Mouse (Mus musculus): ENCODE data around the gene Mrpl10. TPM values are rescaled to one million over a fixed set of nuclear protein-coding genes. Genes with fewer than 3 reads are reported as not detected.
A peak's percentile ranks its signal among the peaks of the same experiment; 100 is the strongest.

Gene Mrpl10
- polyA plus RNA-seq, 1 experiment from 2014 or later: 59.0 TPM

DNA sequence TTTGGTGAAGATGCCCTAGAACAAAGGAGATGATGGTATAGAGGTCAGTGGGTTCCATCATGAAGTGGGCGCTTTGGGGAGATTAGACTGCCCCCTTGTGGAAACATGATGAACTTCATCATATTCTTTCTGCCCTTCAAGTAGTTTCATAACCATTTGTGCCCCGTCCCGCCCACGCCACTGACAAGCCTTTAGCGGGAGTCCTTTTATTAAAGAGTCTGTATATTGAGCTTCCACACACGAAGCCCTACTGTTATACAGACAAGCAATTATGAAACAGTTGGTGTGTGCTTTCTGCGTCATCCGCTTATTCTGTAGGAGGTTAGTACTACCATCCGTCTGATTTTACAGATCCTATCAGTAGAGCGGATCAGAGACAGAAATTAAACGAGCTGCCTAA, 41.6 kb downstream of the Mrpl10 start:
- ATAC-seq (ENCODE audit: low read depth): no peak
- WGBS: 41% methylated on average over 11 of the region's 11 CpGs
- no peak overlapping the region for H3K4me2 ChIP-seq
- H3K27ac ChIP-seq (replicated peaks): no peak overlapping the region
- H3K4me3 ChIP-seq: no peak overlapping the region
- H3K4me1 ChIP-seq (replicated peaks): peaks cover 12% of the 10 kb centered on the region; the same call in 1 of the 2 replicates
- H3K9me3 ChIP-seq: no peaks in the 10 kb centered on the region
- H3K9ac ChIP-seq: no peak overlapping the region
- H3K27me3 ChIP-seq: no peaks in the 10 kb centered on the region; the same call in 1 of the 2 replicates
- H3K36me3 ChIP-seq: no peaks in the 10 kb centered on the region

DNA sequence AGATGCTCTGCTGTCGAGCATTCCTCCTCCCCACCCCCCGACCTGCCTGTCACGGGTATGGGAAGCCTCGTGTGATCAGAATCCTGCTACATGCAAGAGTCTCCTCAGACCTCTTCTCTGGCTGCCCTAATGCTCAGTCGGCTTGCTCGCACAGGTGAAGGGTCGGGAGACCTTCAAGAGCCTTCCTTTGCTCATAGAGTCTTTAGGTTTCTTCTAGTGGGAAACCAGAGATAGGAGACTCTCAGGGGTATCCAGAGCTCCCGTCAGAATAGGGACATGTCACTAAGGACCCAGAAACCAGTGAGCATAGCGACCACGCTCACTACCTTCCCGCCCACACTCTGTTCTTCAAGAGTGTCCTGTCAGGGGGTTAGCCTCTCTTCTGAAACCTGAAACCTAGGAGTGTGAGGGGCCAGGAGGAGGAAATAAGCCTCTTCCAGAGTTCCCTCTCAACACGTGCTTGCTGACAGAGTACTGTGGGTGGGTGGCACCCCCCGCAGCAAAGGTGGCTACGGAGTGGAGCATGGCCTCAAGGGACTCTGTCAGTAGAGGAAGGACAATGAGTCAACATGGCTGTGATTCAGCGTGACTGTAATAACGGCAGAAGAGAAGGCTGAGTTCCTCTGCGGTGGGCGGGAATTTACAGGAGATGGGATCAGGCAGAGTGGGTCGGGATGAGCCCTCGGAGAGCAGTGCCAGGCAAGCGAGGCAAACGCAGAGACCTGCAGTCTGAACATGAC, 42.2 kb downstream of the Mrpl10 start:
- WGBS: 38% methylated on average over 22 of the region's 22 CpGs
- H3K9ac ChIP-seq: peak overlapping the region; percentile 1; the same call in 1 of the 2 replicates
- H3K4me2 ChIP-seq: peak overlapping the region; percentile 31

DNA sequence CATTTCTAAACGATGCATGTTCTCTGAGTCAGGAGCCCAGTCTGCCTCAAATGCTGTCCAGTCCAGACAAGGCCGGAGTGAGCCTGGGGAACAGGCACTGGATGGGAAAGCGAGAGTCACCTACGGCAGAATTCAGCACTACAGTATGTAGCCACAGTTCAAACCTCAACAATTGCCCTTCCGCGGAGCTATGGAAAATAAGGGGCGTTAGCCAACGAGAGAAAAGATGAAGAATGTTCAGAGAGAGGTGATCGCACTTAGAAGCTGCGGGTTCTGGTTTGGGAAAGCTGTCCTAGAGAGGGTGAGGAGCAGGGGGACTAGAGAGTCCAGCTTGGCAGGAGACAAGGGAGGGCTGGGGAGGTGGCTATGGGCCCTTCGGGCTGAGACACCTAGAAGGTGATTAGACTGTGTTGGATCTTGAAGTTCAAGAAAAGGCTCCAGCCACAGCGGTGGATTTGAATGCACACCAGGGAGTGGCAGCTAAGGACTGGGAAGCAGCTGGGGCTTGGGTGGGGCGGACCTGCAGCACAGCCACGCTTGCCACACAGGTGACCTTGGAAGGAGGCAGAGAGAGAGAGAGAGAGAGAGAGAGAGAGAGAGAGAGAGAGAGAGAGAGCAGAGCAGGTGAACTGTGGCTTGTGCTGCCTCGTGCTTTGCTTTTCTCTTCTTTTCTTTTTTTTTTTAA, 43.6 kb downstream of the Mrpl10 start:
- Histone ChIP-seq H3K27ac (replicated peaks) (no peak overlapping the region), H3K36me3 (no peaks in the 10 kb centered on the region), H3K27me3 (no peaks in the 10 kb centered on the region; the same call in 1 of the 2 replicates), H3K9ac (no peak overlapping the region), H3K9me3 (peaks cover 5% of the 10 kb centered on the region; the same call in 1 of the 2 replicates), H3K4me1 (replicated peaks) (peaks cover 12% of the 10 kb centered on the region; the same call in 1 of the 2 replicates), H3K4me3 (no peak overlapping the region), H3K4me2 (no peak overlapping the region)
- 90% methylated on average over 14 of the region's 15 CpGs for WGBS
- no peak for ATAC-seq (ENCODE audit: low read depth)

More for the DNA sequence above, 42.2 kb downstream of the Mrpl10 start:
- ATAC-seq (ENCODE audit: low read depth): no peak
- H3K9me3 ChIP-seq: peaks cover 2% of the 10 kb centered on the region; the same call in 1 of the 2 replicates
- H3K4me1 ChIP-seq (replicated peaks): peaks cover 12% of the 10 kb centered on the region; the same call in 1 of the 2 replicates
- H3K27ac ChIP-seq (replicated peaks): 0 out of 2 replicates have a peak overlapping the region, but pooled peaks have one; percentile 2
- no peaks in the 10 kb centered on the region for H3K36me3 ChIP-seq
- no peak overlapping the region for H3K4me3 ChIP-seq
- H3K27me3 ChIP-seq: no peaks in the 10 kb centered on the region; the same call in 1 of the 2 replicates

DNA sequence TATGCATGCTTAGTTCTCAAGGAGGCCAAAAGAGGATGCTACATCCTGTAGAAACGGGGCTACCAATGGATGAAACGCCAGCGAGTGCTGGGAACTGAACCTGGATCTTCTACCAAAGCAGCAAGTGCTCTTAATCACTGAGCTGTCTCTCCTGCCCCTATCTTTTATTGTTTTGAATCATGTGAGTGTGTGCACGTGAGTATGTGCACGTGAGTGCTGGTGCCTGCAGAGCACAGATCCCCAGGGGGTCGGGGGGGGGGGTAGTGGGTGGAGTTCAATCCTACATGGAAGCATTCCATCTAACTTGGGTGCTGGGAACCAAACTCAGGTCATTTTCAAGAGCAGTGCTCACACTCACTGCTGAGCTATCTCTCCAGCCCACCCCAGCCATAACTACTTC, 45.0 kb downstream of the Mrpl10 start:
- no peak for ATAC-seq (ENCODE audit: low read depth)
- WGBS: 79% methylated on average over 6 of the region's 6 CpGs

DNA sequence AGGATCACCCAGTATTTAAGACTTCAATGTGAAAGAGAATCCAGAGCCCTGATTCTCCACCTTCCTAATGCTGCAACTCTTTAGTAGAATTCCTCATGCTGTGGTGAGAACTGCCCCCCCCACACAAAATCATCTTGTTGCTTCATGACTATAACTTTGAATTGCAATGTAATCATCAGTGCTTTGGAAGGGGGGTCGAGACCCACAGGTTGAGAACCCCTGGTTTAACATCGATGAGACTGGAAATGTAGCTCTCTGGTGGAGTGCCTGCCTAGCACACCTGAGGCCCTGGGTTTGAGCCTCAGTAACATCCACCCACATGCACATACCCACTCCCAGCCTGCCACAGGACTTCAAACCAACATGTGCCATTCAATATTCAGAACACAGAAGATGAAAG, 53.2 kb downstream of the Mrpl10 start:
- H3K27me3 ChIP-seq: peaks cover 34% of the 10 kb centered on the region
- 60% methylated on average over 2 of the region's 2 CpGs for WGBS
- ATAC-seq (ENCODE audit: low read depth): no peak

More for the DNA sequence above, 45.0 kb downstream of the Mrpl10 start:
- H3K4me1 ChIP-seq (replicated peaks): peaks cover 12% of the 10 kb centered on the region; the same call in 1 of the 2 replicates
- no peak overlapping the region for H3K4me3 ChIP-seq
- no peak overlapping the region for H3K4me2 ChIP-seq
- peaks cover 5% of the 10 kb centered on the region; the same call in 1 of the 2 replicates for H3K9me3 ChIP-seq
- no peaks in the 10 kb centered on the region; the same call in 1 of the 2 replicates for H3K27me3 ChIP-seq
- no peak overlapping the region for H3K27ac ChIP-seq (replicated peaks)
- H3K9ac ChIP-seq: no peak overlapping the region
- no peaks in the 10 kb centered on the region for H3K36me3 ChIP-seq

DNA sequence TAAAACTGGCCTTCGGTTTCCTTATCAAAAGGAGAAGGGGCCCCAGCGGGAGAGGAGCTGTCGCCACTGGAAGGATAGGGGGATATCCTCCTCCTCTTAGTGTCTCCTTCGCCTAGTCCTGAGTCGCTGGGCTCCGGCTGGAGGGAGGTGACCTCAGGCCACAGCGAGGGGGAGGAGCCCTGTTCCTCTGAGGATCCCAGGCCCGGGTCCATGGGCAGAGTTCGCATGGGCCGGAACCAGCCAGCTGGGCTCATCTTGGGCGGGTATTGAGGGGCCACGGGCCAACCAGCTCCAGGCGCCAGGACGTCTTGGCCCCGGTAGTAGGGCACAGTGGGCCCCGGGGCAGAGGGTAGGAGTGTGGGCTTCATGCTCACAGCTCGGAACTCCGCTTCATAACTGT, 57.4 kb downstream of the Mrpl10 start:
- H3K9ac ChIP-seq: no peak overlapping the region
- H3K9me3 ChIP-seq: no peaks in the 10 kb centered on the region
- H3K36me3 ChIP-seq: no peaks in the 10 kb centered on the region
- peaks cover 46% of the 10 kb centered on the region for H3K27me3 ChIP-seq
- H3K27ac ChIP-seq (replicated peaks): no peak overlapping the region
- ATAC-seq (ENCODE audit: low read depth): no peak
- H3K4me3 ChIP-seq: no peak overlapping the region
- no peaks in the 10 kb centered on the region for H3K4me1 ChIP-seq (replicated peaks)
- WGBS: 30% methylated on average over 18 of the region's 18 CpGs
- H3K4me2 ChIP-seq: no peak overlapping the region

More for the DNA sequence above, 53.2 kb downstream of the Mrpl10 start:
- H3K4me3 ChIP-seq: no peak overlapping the region
- no peak overlapping the region for H3K4me2 ChIP-seq
- H3K36me3 ChIP-seq: no peaks in the 10 kb centered on the region
- H3K4me1 ChIP-seq (replicated peaks): no peaks in the 10 kb centered on the region
- H3K27ac ChIP-seq (replicated peaks): no peak overlapping the region
- H3K9ac ChIP-seq: no peak overlapping the region
- H3K9me3 ChIP-seq: no peaks in the 10 kb centered on the region

Small RNA genes lying within 50 kb of the gene (microRNA-seq; reads per million reads assigned to microRNA genes)
- gene Mir8103: 1.0 reads per million

Other genes with a start within 250 kb of the Mrpl10 start
- gene Nfe2l1, start 211.6 kb upstream of the Mrpl10 start, polyA plus RNA-seq (2015; fragmentation: Nextera tagmentation; extraction: Ambion mirVana): 66.2 and 66.5 TPM in 2 replicates
- 36.6 and 43.2 TPM in 2 replicates for gene Copz2, start 191.7 kb upstream of the Mrpl10 start, polyA plus RNA-seq (2015; fragmentation: Nextera tagmentation; extraction: Ambion mirVana)
- 79.2 and 92.0 TPM in 2 replicates for gene Cdk5rap3, start 125.1 kb upstream of the Mrpl10 start, polyA plus RNA-seq (2015; fragmentation: Nextera tagmentation; extraction: Ambion mirVana)
- gene Prr15l, start 113.5 kb upstream of the Mrpl10 start, polyA plus RNA-seq (2015; fragmentation: Nextera tagmentation; extraction: Ambion mirVana): 0.21 TPM in 1 of 2 replicates, not detected in the other
- 18.5 and 22.3 TPM in 2 replicates for gene Pnpo, start 97.6 kb upstream of the Mrpl10 start, polyA plus RNA-seq (2015; fragmentation: Nextera tagmentation; extraction: Ambion mirVana)
- 15.9 and 16.7 TPM in 2 replicates for gene Sp2, start 58.6 kb upstream of the Mrpl10 start, polyA plus RNA-seq (2015; fragmentation: Nextera tagmentation; extraction: Ambion mirVana)
- gene Sp6, start 28.2 kb upstream of the Mrpl10 start, polyA plus RNA-seq (2015; fragmentation: Nextera tagmentation; extraction: Ambion mirVana): 0.17 and 0.29 TPM in 2 replicates
- 13.7 and 15.0 TPM in 2 replicates for gene Scrn2, start 11.6 kb upstream of the Mrpl10 start, polyA plus RNA-seq (2015; fragmentation: Nextera tagmentation; extraction: Ambion mirVana)
- gene Lrrc46, start 153 bp upstream of the Mrpl10 start, polyA plus RNA-seq (2015; fragmentation: Nextera tagmentation; extraction: Ambion mirVana): 1.8 and 3.0 TPM in 2 replicates
- gene Osbpl7, start 9.1 kb downstream of the Mrpl10 start, polyA plus RNA-seq (2015; fragmentation: Nextera tagmentation; extraction: Ambion mirVana): 9.2 and 11.0 TPM in 2 replicates
- 0.07 and 0.15 TPM in 2 replicates for gene Tbx21, start 73.8 kb downstream of the Mrpl10 start, polyA plus RNA-seq (2015; fragmentation: Nextera tagmentation; extraction: Ambion mirVana)
- gene Tbkbp1, start 109.9 kb downstream of the Mrpl10 start, polyA plus RNA-seq (2015; fragmentation: Nextera tagmentation; extraction: Ambion mirVana): 9.1 and 9.5 TPM in 2 replicates
- gene Kpnb1, start 146.3 kb downstream of the Mrpl10 start, polyA plus RNA-seq (2015; fragmentation: Nextera tagmentation; extraction: Ambion mirVana): 31.0 and 34.8 TPM in 2 replicates
- 130 TPM in 2 replicates for gene Npepps, start 239.1 kb downstream of the Mrpl10 start, polyA plus RNA-seq (2015; fragmentation: Nextera tagmentation; extraction: Ambion mirVana)

Measured in neural tube, embryonic 13.5 days (tissue).